Mouse (Mus musculus): ENCODE measurements at regions not wholly inside any gene's neighbourhood (a gene's known extent, or its start where the extent isn't known, plus 50 kb on each side); places are given as distances from the start of the nearest gene placed in this dataset.

DNA sequence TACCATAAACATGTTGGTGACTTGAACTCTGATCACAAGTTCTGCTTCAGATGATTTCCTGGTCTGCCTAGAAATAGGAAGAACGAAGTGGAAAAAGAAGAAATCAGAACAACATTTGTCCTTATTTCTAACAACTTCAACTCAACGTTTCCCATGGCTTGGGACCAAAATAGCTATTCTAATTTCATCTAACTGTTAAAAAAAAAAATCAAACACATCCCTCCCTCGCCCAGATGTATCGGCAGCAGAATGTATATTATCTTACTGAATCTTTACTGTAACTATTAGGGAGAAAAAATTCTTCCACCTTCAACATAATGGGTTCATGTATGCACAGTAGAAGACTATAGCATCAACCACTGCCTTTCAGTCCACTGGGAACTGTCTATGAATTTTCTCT, 169.7 kb upstream of the Syt1 start:
- TF ChIP-seq EP300 (IDR thresholded peaks at IDR 0.05; ENCODE audit: insufficient read depth, low read depth, low read length) = no peak
- TF ChIP-seq POLR2A (IDR thresholded peaks at IDR 0.05; ENCODE audit: insufficient read depth, low read length) = no peak

All from ES-Bruce4 (cell line).